Mouse (Mus musculus) adrenal gland, adult 18-20 months (tissue): ENCODE measurements at regions not wholly inside any gene's neighbourhood (a gene's known extent, or its start where the extent isn't known, plus 50 kb on each side); places are given as distances from the start of the nearest gene placed in this dataset.
"Not testable (repeated sequence)": the region's sequence is repeated elsewhere in the genome, so short reads cannot be mapped to it uniquely, and the experiment has no call there.

Source experiments
- DNase-seq, 2 experiments: peaks; one replicate each; pipeline ENCODE4 v3.0.0; 2021 to 2022; ENCODE audit warnings: low spot score in 2 of 2

- no peak for DNase-seq
Observed at GRCm38 (mm10) chr2:48315306-48315705, 498.6 kb upstream of the Acvr2a start.

GRCm38 (mm10) chr2:48316180-48316889, 497.6 kb upstream of the Acvr2a start:
- DNase-seq, result no peak

DNA sequence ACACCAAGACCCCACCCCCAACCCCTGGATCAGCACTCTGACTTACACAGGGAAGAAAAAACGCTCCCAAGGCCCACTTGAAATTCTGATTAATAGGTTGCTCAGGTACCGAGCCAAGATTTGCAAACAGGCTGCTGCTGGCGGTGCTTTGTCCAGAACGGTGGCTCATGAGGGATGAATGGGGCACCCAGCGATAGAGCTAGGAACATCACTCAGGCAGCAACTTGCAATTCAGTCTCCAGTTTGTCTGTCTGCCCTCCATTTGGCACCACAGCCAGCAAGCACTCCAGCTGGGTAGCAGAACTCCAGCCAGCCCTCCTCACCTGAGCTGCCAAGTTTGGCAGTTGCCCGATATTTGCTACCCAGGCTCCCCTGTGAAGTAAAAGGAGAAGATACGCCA, 496.1 kb upstream of the Acvr2a start:
- DNase-seq, result no peak

GRCm38 (mm10) chr2:48318384-48319030, 495.4 kb upstream of the Acvr2a start:
- DNase-seq, result no peak

DNA sequence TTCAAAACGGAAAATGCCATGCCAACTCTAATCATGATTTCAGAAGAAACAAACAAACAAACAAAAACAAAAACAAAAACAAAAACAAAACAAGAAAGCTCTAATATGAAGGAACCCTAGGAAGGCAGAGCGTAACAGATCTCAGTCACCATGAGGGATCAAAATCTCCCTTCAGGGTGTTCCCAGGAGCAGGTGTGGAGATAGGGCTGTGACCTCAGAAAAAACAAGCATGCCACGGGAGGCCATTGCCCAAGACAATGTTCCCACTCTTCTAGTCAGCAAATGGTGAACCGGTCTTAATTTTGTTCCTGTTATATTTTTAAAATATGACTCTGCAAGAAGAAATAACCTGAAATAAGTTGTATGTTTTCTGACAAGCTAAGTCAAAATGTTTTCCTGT, 492.4 kb upstream of the Acvr2a start:
- DNase-seq, result no peak

DNA sequence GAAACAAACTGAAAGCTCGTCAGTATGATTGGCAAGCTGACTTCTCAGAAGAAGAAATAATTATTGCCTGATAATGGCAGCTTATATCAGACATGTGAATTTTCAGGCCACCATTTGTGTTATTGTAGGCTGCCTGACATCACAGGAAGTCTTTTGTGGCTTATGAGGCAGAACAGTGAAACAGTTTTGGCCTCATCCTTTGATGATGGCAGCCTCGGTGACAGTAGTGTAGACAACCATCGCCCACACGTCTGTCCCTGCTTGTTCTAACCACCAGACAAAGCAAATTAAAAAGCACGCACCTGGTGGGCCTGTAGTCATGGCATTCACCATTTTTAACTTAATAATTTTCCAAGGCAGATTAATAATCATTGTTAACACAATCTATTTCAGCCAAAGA, 491.6 kb upstream of the Acvr2a start:
- no peak for DNase-seq

GRCm38 (mm10) chr2:48328204-48328603, 485.7 kb upstream of the Acvr2a start:
- no peak for DNase-seq

- no peak for DNase-seq
Observed at GRCm38 (mm10) chr2:48332783-48333182, 481.1 kb upstream of the Acvr2a start.

- no peak for DNase-seq
Observed at GRCm38 (mm10) chr2:48348021-48348420, 465.9 kb upstream of the Acvr2a start.

DNA sequence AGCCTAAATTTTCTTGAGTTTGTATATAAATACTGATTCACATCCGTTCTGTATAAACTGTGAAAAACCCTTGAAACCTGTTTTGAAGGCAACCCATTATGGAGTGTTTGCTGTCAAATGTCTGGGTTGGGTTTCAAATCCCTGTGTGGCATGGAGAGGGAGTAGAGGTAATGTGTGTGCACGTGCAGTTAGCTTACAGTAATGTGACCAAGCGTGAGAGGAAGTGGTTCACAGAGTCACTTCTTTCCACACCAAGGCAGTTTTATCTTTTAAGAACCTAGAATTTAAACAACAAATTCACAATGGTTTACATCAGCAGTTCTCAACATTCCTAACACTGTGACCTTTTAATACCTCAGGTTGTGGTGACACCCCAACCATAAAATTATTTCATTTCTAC, 464.1 kb upstream of the Acvr2a start:
- no peak for DNase-seq

GRCm38 (mm10) chr2:48350206-48350605, 463.7 kb upstream of the Acvr2a start:
- DNase-seq, result no peak

GRCm38 (mm10) chr2:48371572-48371971, 442.3 kb upstream of the Acvr2a start:
- DNase-seq, result not testable (repeated sequence)

DNA sequence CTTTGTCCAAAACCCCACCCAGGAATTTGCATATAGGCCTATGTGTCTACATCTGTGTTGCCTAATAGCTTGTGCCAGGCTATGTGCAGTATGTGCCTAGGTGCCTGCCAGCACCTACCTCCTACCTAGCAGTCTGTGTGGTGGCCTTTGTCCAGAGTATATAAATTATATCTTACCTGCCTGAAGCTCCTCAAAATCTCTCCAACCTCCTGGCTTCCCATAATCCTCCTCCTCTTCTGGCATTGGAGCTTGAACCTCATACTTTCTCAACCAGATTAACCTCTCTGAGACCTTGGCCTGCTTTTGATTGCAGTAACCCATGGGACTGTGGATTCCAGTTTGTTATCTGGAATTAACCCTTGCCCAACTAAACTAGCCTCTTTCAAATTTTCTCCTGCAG, 440.8 kb upstream of the Acvr2a start:
- no peak for DNase-seq

GRCm38 (mm10) chr2:48374302-48374701, 439.6 kb upstream of the Acvr2a start:
- no peak for DNase-seq

GRCm38 (mm10) chr2:48378160-48378559, 435.7 kb upstream of the Acvr2a start:
- no peak for DNase-seq

GRCm38 (mm10) chr2:48378749-48379148, 435.2 kb upstream of the Acvr2a start:
- DNase-seq, result no peak

DNA sequence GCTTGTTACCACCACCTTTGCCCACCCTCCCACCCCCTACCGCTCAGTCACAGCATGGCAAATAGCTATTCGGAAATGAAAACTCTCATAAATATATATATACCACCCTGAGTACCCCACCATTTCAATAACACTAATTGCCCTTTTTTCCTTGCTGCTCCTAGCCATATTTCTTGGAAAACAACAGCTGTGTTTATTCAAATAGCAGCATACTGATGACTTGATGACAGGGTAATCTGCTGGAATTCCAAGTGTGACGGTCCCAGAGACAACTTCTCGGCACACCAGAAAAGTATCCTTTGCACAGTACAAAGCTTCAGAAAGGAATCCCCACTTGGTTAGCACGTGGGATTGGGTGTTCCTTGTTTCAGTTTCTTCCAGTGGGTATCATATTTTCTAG, 433.8 kb upstream of the Acvr2a start:
- DNase-seq, result no peak

DNA sequence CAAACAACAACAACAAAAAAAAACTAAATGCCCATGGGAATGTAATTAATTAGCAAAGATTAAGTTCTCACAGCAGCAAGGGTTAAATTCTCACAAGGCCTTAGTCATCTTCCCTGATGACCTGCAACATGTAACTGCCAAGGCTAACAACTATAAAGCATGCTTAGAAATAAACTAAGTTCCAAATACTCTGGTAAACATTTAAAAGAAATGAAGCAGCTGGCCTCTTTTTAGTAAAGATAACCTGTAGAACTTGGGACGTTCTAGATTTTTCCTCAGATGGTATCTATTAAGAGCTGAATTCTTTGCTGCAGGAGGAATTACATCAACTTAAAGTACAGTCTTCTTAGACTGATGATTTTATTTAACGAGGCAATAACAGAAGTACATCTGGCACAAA, 433.1 kb upstream of the Acvr2a start:
- DNase-seq, result no peak

- DNase-seq, result no peak
Observed at GRCm38 (mm10) chr2:48381481-48382075, 432.3 kb upstream of the Acvr2a start.

- DNase-seq, result no peak
Observed at GRCm38 (mm10) chr2:48398504-48398903, 415.4 kb upstream of the Acvr2a start.

DNA sequence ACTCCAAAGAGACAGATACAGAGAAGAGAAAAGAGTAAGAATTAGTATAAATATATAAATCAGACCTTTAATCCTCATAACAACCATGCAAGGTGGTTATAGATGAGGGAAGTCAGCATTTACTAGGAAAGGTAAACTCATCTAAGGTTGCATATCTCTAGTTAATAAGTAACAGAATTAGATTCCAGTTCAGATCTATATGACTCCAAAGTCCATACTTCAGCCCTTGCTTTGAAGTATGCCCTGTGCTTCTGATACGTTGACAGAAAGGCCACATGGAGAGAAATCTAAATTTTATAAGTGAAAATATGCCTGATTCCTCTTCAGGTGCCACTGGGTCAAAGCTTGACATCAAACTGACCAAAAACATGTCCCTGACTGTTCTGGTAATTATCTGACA, 414.7 kb upstream of the Acvr2a start:
- DNase-seq, result no peak

DNA sequence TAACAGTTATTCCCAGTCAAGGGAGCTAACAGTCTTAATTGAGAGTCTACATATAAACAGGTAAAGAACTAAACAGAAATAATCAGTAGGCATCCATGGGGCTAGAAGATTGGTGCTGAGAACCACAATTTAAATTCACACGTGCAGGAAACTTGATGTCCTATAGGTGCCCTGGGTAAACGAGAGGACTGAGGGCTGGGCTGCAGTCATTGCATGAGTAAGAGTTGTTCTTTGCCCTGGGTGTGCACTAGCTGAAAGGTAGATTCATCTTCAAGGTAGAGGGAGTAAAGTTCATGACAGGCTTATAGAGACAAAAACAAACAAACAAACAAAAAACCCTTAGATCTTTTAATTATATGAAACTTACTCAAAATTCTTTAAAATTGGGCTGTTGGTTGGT, 411.1 kb upstream of the Acvr2a start:
- DNase-seq, result no peak

GRCm38 (mm10) chr2:48404460-48404859, 409.4 kb upstream of the Acvr2a start:
- DNase-seq, result no peak
